Mouse (Mus musculus) layer of hippocampus, adult 8-10 months (tissue): ENCODE measurements around the gene Tmem39b. TPM values are rescaled to one million over a fixed set of nuclear protein-coding genes. Genes with fewer than 3 reads are reported as not detected.

ENCODE experiments used
- microRNA-seq, 2 experiments: library from miRNA; unstranded; fragments of <30 nt; microRNA quantifications; one replicate each; pipeline ENCODE4 v1.2.0; 2022
- total RNA-seq, 4 experiments: library from RNA; stranded (reverse); gene quantifications; 2 replicates each; pipeline ENCODE4 v1.2.4; 2022

The Tmem39b gene
- total RNA-seq, 4 experiments from 2014 or later = 13.4 to 16.0 (median 14.9) TPM

Small RNAs within 50 kb of the gene (microRNA-seq; reads per million reads assigned to microRNA genes)
- 5.1 to 11.1 reads per million in 2 experiments for gene Mir7016

Other genes with a start within 250 kb of the Tmem39b start
- 10 to 100 TPM; 57.4 to 64.9 (median 62.5) TPM for gene Bsdc1, start 235.3 kb downstream of the Tmem39b start, total RNA-seq
- under 1 TPM in 3 of 4 experiments, not detected in 1; 0.25 to 0.29 (median 0.25) TPM for gene Tssk3, start 205.8 kb downstream of the Tmem39b start, total RNA-seq
- not detected for gene Fam229a, start 205.6 kb downstream of the Tmem39b start, total RNA-seq
- gene Marcksl1, start 183.3 kb downstream of the Tmem39b start, total RNA-seq = 10 to 100 TPM; 55.9 to 79.7 (median 68.7) TPM
- gene Hdac1, start 154.1 kb downstream of the Tmem39b start, total RNA-seq = 10 to 100 TPM; 37.7 to 48.1 (median 44.5) TPM
- gene Lck, start 123.2 kb downstream of the Tmem39b start, total RNA-seq = 1 to 10 TPM; 2.4 to 4.7 (median 3.6) TPM
- gene Fam167b, start 118.3 kb downstream of the Tmem39b start, total RNA-seq = 1 to 10 TPM in 2 of 4 experiments, under 1 TPM in 1, not detected in 1; 0.70 to 2.4 (median 2.3) TPM
- gene Eif3i, start 96.2 kb downstream of the Tmem39b start, total RNA-seq = 100 to 1,000 TPM; 119 to 128 (median 123) TPM
- 10 to 100 TPM; 77.3 to 91.3 (median 84.6) TPM for gene Tmem234, start 96.2 kb downstream of the Tmem39b start, total RNA-seq
- 1 to 10 TPM; 4.0 to 7.9 (median 5.9) TPM for gene Dcdc2b, start 82.6 kb downstream of the Tmem39b start, total RNA-seq
- 10 to 100 TPM; 27.9 to 42.5 (median 36.0) TPM for gene Iqcc, start 77.7 kb downstream of the Tmem39b start, total RNA-seq
- 10 to 100 TPM; 59.2 to 67.4 (median 62.1) TPM for gene Ccdc28b, start 72.9 kb downstream of the Tmem39b start, total RNA-seq
- gene Txlna, start 55.8 kb downstream of the Tmem39b start, total RNA-seq = 10 to 100 TPM; 42.1 to 46.3 (median 44.6) TPM
- 100 to 1,000 TPM in 2 of 4 experiments, 10 to 100 TPM in 2; 80.9 to 108 (median 97.7) TPM for gene Kpna6, start 24.1 kb downstream of the Tmem39b start, total RNA-seq
- gene Khdrbs1, start 45.5 kb upstream of the Tmem39b start, total RNA-seq = 10 to 100 TPM; 83.3 to 90.1 (median 85.7) TPM
- 100 to 1,000 TPM; 138 to 173 (median 144) TPM for gene Ptp4a2, start 114.4 kb upstream of the Tmem39b start, total RNA-seq
- under 1 TPM; 0.14 to 0.68 (median 0.56) TPM for gene Spocd1, start 232.4 kb upstream of the Tmem39b start, total RNA-seq